Mouse (Mus musculus) midbrain, postnatal 0 days (tissue): ENCODE measurements around the gene Ust. TPM values are rescaled to one million over a fixed set of nuclear protein-coding genes. Genes with fewer than 3 reads are reported as not detected.

ENCODE experiments used
- ATAC-seq: fragments of 200-750 bp; cut with Nextera tagmentation; 2 replicates; pipeline ENCODE4 v1.8.0; 2017; ENCODE audit warnings: moderate number of reproducible peaks, mild to moderate bottlenecking, moderate TSS enrichment, moderate library complexity; ENCODE audit not compliant: low FRiP score
- DNase-seq: peaks from one replicate; pipeline ENCODE4 v3.0.0-alpha.2; 2015; ENCODE audit warnings: low spot score
- H3K27ac ChIP-seq: fragments of 300-500 bp; sonication (generic); 2 replicates; pipeline ENCODE4 v1.5.1; 2014; ENCODE audit warnings: low read depth, mild to moderate bottlenecking, low read length, mixed read lengths
- H3K27me3 ChIP-seq: fragments of 300-500 bp; sonication (generic); 2 replicates; pipeline ENCODE4 v1.6.1; 2014; ENCODE audit warnings: low read length, control low read depth, mixed read lengths; ENCODE audit not compliant: insufficient read depth
- H3K36me3 ChIP-seq: fragments of 300-500 bp; sonication (generic); 2 replicates; pipeline ENCODE4 v1.6.1; 2014; ENCODE audit warnings: low read length, control low read depth, mixed read lengths; ENCODE audit not compliant: insufficient read depth
- H3K4me1 ChIP-seq: fragments of 300-500 bp; sonication (generic); 2 replicates; pipeline ENCODE4 v1.6.1; 2014; ENCODE audit warnings: mild to moderate bottlenecking, control low read depth, antibody characterized with exemption, low read length, mixed read lengths; ENCODE audit not compliant: insufficient read depth
- H3K4me2 ChIP-seq: fragments of 300-500 bp; sonication (generic); 2 replicates; pipeline ENCODE4 v1.6.1; 2014; ENCODE audit warnings: low read depth, mild to moderate bottlenecking, low read length, mixed read lengths; ENCODE audit not compliant: poor library complexity, severe bottlenecking
- H3K4me3 ChIP-seq: fragments of 300-500 bp; sonication (generic); 2 replicates; pipeline ENCODE4 v1.5.1; 2014; ENCODE audit warnings: low read depth, mild to moderate bottlenecking, low read length, moderate library complexity
- H3K9ac ChIP-seq: fragments of 300-500 bp; sonication (generic); replicated peaks from 2 replicates; pipeline ENCODE4 v1.6.1; 2014; ENCODE audit warnings: mild to moderate bottlenecking, low read length, moderate library complexity, mixed read lengths; ENCODE audit not compliant: poor library complexity, severe bottlenecking
- H3K9me3 ChIP-seq: fragments of 300-500 bp; sonication (generic); 2 replicates; pipeline ENCODE4 v1.6.1; 2016; ENCODE audit warnings: low read length, control low read depth
- CTCF ChIP-seq: IDR thresholded peaks from 2 replicates; pipeline ENCODE4 v1.5.1; 2016; ENCODE audit warnings: antibody characterized with exemption, mild to moderate bottlenecking
- WGBS: fragments of 180-500 bp; shearing (Covaris S2); extraction: QIAGEN DNeasy Blood & Tissue Kit; methylation state at CpG from one replicate; pipeline ENCODE4 v1.1.7; 2014; 5-methylcytosine and 5-hydroxymethylcytosine counted together
- polyA plus RNA-seq: library from polyadenylated mRNA; unstranded; fragments of >200 nt; fragmentation: Nextera tagmentation; extraction: Ambion mirVana; gene quantifications from 2 replicates; pipeline ENCODE4 v1.2.1, GENCODE M21; 2015
- total RNA-seq: library from RNA; depleted of rRNA; stranded (reverse); fragments of >200 nt; gene quantifications from 2 replicates; pipeline ENCODE4 v1.2.3, GENCODE M21; 2014

Ust gene
- total and polyA plus RNA-seq, 2 experiments from 2014 or later, result 5.0 to 8.1 TPM

- DNase-seq, result no peak
- 24% methylated on average over 6 of the region's 6 CpGs for WGBS
- TF ChIP-seq CTCF, result no peak
These were observed 231.3 kb downstream of the Ust start for GRCm38 (mm10) chr10:8287350-8287791.

DNA sequence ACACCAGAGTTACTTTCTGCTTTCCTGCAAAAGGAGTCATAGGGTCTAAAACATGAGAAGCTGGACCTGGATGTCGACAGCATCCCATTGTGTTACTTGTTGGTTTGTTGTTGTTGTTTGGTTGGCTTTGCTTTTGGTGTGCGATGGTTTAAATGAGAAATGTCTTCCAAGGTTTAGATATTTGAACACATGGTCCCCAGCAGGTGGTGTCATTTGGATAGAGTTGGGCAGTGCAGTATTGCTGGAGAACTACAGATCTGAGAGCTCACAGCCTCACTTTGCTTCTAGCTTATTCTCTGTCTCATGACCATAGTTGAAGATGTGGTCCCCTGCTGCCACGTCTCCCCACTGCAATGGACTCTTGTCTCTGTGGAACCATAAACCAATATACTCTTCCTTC, 234.6 kb downstream of the Ust start:
- no peak for TF ChIP-seq CTCF
- H3K9ac ChIP-seq, result no peak overlapping the region
- H3K27me3 ChIP-seq, result no peaks in the 10 kb centered on the region
- no peak overlapping the region for H3K4me3 ChIP-seq
- no peaks in the 10 kb centered on the region for H3K4me1 ChIP-seq
- no peaks in the 10 kb centered on the region for H3K36me3 ChIP-seq
- no peaks in the 10 kb centered on the region for H3K9me3 ChIP-seq
- 90% methylated on average over 3 of the region's 3 CpGs for WGBS
- no peak overlapping the region for H3K4me2 ChIP-seq
- no peak for DNase-seq
- no peak for ATAC-seq
- no peak overlapping the region for H3K27ac ChIP-seq

More at GRCm38 (mm10) chr10:8287350-8287791, 231.3 kb downstream of the Ust start:
- Histone ChIP-seq H3K4me3 (no peak overlapping the region), H3K27me3 (no peaks in the 10 kb centered on the region), H3K4me2 (no peak overlapping the region), H3K36me3 (no peaks in the 10 kb centered on the region), H3K27ac (no peak overlapping the region), H3K9ac (no peak overlapping the region), H3K9me3 (no peaks in the 10 kb centered on the region), H3K4me1 (no peaks in the 10 kb centered on the region)
- no peak for ATAC-seq

- no peak overlapping the region for H3K4me3 ChIP-seq
- no peaks in the 10 kb centered on the region for H3K36me3 ChIP-seq
- H3K9ac ChIP-seq, result no peak overlapping the region
- 88% methylated on average over 5 of the region's 5 CpGs for WGBS
- no peak overlapping the region for H3K27ac ChIP-seq
- ATAC-seq (no peak), DNase-seq (no peak)
- H3K4me1 ChIP-seq, result no peaks in the 10 kb centered on the region
- no peaks in the 10 kb centered on the region for H3K9me3 ChIP-seq
- no peaks in the 10 kb centered on the region for H3K27me3 ChIP-seq
- no peak for TF ChIP-seq CTCF
- H3K4me2 ChIP-seq, result no peak overlapping the region
These were observed 241.5 kb downstream of the Ust start for GRCm38 (mm10) chr10:8277094-8277493.

DNA sequence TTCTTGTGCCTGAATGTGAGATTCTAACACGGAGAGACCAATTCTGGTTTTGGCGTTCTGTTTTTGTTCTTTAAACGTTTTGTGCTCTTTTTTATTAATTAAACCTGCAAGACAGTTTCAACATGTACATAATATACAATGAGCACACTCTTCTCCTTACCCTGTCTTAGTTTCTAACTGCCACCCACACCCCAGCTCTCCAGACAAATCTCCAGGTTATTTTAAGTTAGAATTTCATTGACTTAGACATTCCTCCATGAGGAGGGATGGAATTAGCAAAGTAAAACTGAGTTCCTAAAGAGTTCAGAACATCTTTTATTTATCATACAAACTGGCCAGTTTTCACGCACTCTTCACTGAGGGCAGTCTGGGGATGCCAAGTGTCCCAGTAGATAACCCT, 248.9 kb downstream of the Ust start:
- no peak for TF ChIP-seq CTCF
- 84% methylated on average over 4 of the region's 4 CpGs for WGBS
- H3K4me3 ChIP-seq, result no peak overlapping the region
- no peak for DNase-seq
- H3K4me2 ChIP-seq, result no peak overlapping the region
- H3K27me3 ChIP-seq, result no peaks in the 10 kb centered on the region
- no peaks in the 10 kb centered on the region for H3K9me3 ChIP-seq
- H3K27ac ChIP-seq, result no peak overlapping the region
- H3K9ac ChIP-seq, result no peak overlapping the region
- H3K4me1 ChIP-seq, result no peaks in the 10 kb centered on the region
- ATAC-seq, result no peak
- H3K36me3 ChIP-seq, result no peaks in the 10 kb centered on the region

- H3K36me3 ChIP-seq, result no peaks in the 10 kb centered on the region
- 59% methylated on average over 4 of the region's 4 CpGs for WGBS
- H3K4me3 ChIP-seq, result no peak overlapping the region
- H3K4me1 ChIP-seq, result no peaks in the 10 kb centered on the region
- H3K9me3 ChIP-seq, result no peaks in the 10 kb centered on the region
- H3K4me2 ChIP-seq, result no peak overlapping the region
- ATAC-seq (no peak), DNase-seq (no peak)
- H3K9ac ChIP-seq, result no peak overlapping the region
- no peak for TF ChIP-seq CTCF
- no peak overlapping the region for H3K27ac ChIP-seq
- no peaks in the 10 kb centered on the region for H3K27me3 ChIP-seq
These were observed 258.9 kb downstream of the Ust start for GRCm38 (mm10) chr10:8259716-8260115.

DNA sequence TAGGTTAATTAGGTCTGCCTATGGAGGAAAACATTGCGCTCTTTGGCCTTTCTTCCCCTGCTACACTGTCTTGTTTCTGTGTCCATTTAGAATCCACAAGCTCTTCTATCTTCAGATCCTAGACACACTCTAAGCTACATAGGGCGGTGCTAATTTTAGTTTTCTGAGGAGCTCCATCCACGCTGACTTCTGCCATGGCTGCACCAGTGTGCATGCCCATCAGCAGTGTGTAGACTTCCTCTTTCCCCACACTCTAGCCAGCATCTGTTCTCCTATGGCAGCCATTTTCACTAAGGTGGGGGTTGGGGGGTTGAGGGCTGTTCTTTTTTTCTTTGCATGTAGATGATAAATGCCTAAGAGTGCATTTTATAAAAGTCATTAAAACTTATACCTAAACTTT, 268.6 kb downstream of the Ust start:
- no peaks in the 10 kb centered on the region for H3K4me1 ChIP-seq
- TF ChIP-seq CTCF, result no peak
- DNase-seq (no peak), ATAC-seq (no peak)
- H3K4me3 ChIP-seq, result no peak overlapping the region
- no peaks in the 10 kb centered on the region for H3K9me3 ChIP-seq
- H3K27me3 ChIP-seq, result no peaks in the 10 kb centered on the region
- no peaks in the 10 kb centered on the region for H3K36me3 ChIP-seq
- H3K27ac ChIP-seq, result no peak overlapping the region
- no peak overlapping the region for H3K4me2 ChIP-seq
- H3K9ac ChIP-seq, result no peak overlapping the region
- 85% methylated on average over 3 of the region's 3 CpGs for WGBS
